Mouse (Mus musculus): Measurements from ENCODE around the gene Bcl7c.

Bcl7c gene

DNA sequence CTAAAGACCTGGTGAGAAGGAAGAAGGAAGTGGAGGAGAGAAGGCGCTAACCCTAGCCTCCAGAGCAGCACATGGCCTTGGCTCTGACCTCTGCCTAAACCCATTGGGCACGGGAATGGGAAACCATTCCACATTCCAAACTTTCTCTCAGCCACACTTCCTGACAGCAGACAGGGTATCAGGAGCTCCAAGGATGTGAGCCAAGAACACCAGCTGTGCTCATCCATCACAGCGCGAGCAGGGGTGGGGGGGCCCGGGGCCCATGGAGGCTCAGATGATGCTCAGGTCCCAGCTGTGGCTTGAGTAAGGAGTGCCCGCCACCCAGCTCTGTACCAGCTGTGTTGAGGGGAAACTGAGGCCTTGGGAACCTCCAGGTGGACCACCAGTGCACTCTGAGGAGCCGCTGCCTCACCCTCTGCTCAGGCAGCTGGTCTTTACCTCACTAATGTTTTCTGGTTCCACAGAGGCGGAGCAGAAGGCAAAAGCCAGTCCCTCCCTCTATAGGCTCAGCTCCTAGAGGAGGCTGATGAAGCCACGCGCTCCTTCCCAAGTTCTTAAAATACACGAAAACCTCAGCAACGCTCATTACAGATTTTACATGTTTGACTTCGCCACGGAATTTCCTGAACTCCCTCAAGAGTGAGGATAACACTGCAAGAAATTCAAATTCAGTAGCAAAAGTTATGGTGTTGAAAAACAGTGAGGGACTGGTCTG, 23.3 kb downstream of the Bcl7c start:
- DNase-seq (ENCODE audit: low read depth, low spot score): no peak

DNA sequence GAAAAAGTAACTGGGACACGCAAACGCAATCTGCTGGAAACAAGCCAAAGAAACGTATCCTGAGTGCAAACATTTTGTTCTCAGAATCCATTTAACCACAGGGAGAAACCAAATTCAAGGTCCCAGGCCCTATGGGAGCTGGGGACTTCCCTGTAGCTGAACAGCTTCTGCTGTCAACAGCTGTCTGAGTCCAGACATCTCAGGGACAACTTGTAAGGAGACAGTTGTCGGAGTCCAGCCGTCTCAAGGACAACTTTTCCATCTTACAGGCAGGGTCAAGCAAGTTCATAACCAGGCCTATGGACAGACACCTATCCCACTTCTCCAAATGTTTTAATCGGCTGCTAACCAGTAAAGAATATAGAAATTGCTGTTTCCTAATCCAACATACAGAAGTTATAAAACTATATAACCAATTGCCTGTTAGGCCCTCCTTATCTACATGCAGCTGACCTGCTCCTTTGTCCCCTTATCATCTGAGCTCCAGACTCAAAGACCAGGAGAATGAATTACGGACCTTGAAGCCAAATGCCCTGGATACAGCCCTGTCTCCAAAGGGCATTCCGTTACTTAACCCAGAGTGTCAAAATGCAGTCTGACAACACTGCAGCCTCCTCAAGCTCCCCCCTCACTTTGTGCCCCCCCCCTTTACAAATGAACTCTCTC, 26.7 kb downstream of the Bcl7c start:
- no peak for DNase-seq (ENCODE audit: low read depth, low spot score)

DNA sequence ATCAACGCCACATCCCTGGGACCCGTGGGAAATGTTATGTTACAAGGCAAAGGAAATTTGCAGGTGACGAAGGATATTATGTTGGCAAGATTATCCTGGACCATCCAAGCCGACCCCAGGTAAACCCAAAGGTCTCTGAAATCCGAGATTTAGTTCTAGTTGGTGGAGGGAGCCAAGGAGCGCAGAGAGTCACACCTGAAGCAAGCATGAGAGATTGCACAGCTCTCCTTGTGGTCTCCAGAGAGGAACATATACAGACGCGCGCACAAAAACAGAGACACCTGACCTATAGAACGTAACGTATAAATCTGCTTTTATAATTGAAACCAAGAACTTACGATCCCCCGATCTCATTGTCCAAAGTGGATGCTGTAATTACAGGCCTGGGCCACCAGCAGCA, 28.2 kb downstream of the Bcl7c start:
- no peak for DNase-seq (ENCODE audit: low read depth, low spot score)

DNA sequence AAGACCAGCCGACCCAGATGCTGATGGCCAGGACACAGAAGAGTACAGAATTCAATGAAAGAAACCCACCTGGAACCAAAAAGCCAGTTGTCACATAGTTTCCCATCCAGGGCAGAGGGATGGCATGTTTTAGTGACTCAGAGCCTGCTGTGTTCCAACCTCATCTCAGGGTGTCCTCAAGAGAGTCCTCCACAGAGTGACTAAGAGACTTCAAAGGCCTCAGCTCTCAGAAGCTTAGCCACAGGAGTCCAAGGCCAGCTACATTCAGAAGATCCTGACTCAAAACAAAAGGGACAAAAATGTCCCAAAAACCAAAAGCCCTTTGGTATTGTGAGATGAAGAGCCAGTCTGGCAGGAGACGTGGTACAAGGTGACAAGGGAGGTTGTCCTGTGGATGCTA, 29.9 kb downstream of the Bcl7c start:
- DNase-seq (ENCODE audit: low read depth, low spot score): no peak

DNA sequence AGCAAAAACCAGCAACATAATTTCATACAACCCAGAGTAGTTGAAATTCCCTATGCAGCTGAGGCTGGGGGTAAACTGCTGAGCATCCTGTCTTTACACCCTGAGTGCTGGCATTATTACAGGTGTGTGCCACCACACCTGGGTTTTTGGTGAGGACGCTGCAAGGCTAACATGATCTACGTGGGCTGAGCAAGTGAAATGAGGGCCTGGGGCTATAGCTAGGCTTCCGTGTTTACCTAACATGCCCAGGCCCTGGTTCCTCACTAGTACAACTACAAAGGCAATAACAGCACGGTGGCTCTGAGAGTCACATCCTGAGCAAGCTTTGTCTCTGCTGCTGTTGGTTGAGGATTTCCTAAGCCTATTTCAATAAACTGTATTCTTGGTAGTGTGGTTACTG, 31.1 kb downstream of the Bcl7c start:
- DNase-seq (ENCODE audit: low read depth, low spot score): no peak

DNA sequence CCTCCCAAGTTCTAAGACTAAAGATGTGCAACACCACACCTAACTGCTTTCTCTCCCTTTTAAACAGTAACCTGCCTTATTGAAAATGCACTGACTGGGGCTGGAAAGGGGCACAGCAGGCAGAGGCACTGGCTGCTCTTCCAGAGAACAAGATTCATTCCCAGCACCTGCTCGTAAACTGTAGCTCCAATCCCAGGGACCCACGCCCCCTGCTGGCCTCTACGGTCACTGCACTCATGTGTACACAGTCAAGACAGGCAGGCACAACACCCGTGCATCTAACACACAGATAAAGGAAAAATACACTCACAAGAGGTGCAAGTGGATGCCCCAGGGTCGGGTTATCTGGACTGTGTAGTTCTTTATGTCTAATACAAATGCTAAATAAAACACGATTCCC, 31.7 kb downstream of the Bcl7c start:
- DNase-seq (ENCODE audit: low read depth, low spot score): no peak

DNA sequence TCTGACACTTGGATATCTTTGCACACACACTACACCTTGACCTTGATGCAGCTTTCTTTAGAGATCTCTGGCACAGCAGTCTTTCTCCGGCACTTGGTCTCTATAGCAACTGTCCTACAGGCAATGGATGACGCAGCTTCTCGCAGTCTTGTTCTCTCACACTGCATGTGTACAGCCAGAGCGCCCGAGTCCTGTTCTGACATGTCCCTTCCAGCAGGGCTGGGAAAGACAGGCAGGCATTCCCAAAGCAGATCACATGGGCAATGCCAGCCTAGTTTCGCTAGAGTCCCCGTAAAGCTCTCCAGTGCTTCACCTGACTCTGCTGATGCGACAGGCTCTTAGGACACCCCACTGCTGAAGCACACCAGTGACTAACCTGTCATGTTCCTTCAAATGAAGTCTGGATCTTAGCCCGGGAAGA, 33.3 kb downstream of the Bcl7c start:
- no peak for DNase-seq (ENCODE audit: low read depth, low spot score)

DNA sequence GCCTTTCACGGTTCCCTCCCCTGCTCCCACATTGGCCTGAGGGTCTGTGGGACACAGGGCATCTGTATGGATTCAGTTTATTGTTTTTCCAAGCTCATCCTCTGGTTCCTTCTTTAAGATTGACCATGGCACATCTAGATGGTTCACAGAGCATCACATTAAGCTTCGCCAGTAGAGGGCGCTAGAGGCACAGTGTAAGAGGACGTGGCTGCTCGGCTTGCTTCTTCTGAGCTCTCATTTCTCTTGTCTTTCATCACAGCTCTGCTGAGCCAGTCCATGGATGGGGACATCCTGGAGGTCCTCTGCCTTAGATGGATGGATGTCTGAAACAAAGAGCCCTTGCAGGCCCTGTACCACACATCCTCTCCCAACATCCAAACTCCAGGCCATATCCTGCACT, 33.8 kb downstream of the Bcl7c start:
- DNase-seq (ENCODE audit: low read depth, low spot score): peak; percentile 85

DNA sequence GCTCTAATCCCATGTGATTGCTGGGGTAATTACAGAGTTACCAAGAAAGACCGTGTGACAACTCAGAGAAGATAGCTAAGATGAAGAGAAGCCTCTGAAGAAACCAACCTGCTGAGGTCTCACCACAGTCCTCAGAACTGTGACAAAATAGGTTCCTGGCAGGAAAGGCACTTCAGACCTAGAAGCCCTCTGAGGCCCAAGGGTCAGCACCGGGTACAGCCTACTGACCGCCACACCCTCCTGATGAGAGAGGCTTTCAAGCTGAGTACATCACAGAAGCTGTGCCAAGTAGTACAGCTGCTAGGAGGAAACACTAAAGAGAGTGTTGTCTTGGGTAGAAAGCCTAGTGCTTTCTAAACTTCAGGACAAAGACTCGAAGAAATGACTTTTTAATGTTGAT, 36.0 kb downstream of the Bcl7c start:
- no peak for DNase-seq (ENCODE audit: low read depth, low spot score)

DNA sequence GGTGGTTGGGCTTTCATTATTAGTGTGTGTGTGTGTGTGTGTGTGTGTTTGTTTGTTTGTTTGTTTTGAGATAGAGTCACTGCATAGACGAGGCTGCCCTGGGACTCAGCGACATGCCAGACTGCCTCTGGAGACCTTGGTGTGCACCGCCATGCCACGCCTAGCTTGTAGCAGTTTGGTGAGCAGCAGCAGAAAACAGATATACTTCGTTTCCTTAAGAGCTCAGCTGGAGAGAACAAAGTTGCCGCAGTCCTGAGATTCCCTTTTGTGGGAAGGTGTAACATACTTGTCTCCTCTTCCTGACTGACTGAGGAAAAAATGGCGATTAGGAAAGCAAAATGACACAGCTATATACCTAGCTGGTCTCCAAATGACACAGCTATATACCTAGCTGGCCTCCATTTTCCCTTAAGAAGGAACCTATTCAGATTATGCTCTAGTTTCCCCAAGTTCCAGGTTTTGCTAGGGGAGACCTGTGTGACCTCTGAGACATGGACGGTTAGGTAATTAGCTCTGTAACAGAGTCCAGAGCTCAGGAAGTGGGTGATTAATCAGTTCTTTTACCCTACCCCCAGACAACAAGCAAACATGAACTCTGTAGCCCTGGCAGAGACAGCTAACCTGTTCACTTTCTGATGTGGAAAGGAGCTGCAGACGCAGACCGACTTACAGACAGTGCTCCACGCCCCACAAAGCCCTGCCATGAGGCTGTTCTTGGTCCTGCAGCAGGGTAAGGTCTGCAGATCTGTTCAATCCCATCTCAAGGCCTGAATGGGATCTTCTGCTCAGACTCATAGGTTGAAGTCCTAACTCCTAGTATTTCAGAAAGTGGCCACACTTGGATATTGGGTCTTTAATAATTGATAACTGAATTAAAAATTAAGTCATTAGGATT, 36.6 kb downstream of the Bcl7c start:
- no peak for DNase-seq (ENCODE audit: low read depth, low spot score)

DNA sequence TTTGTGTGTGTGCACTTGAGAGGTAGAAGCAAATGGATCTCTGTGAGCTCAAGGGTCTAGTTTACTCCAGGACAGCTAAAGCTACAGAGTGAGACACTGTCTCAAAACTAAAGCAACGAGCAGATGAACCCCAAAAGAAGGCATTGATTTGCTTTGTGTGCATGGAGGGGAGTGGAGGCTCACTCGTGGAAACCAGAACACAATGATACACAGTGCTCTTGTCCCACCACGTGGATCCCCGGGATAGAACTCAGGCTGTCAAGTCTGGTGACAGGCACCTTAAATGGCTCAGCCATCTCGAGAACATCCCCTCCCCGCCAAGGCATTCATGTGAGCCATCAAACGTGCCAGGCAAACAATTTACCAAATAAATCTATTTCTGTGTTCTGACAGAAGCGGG, 41.6 kb downstream of the Bcl7c start:
- DNase-seq (ENCODE audit: low read depth, low spot score): no peak

DNA sequence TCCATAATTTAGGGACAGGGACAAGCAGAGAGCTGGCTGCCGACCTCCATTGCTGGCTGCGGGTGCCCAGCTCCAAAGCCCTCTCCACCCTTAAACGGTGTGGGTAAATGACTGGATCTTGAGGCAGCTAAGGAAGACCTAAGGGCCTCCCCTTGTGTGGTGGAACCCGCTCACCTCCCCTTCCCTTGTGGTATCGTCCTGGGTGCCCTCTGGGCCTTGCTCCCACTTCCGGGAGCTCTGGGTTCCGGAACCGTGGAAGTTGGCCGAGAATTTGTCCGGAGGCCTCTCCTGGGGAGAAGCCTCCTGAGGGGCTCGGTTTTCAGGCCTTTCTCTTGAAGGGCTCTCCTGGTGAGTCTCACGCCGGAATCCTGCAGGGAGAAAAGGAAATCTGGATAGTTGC, 42.1 kb downstream of the Bcl7c start:
- no peak for DNase-seq (ENCODE audit: low read depth, low spot score)

DNA sequence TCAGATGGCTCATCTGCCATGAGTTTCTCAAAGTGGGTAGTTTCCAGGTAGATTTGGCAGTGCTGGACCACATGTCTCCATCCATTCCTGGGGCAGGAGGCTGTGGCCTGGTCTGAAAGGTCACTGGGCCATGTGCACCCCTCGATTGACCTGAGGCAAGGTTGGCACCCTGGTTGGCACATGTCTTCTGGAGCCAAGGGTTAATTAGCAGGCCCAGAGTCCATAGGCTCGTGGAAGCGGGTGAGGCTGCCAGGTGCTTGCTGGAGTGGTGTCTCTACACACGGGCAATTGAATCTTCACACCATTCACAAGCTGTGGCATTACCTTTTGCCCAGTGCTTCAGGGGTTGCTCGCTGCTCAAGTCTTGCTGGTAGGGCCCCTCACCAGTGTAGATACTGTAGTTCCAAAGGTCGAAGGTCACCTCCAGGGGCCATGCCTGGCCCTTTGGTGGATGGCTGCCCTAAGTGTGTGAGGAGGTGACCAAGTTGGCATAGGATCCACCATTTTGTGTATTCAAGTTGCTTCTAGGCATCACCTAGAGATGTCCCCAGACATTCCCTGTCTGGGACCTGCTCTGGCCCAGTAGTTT, 42.6 kb downstream of the Bcl7c start:
- DNase-seq (ENCODE audit: low read depth, low spot score): no peak

DNA sequence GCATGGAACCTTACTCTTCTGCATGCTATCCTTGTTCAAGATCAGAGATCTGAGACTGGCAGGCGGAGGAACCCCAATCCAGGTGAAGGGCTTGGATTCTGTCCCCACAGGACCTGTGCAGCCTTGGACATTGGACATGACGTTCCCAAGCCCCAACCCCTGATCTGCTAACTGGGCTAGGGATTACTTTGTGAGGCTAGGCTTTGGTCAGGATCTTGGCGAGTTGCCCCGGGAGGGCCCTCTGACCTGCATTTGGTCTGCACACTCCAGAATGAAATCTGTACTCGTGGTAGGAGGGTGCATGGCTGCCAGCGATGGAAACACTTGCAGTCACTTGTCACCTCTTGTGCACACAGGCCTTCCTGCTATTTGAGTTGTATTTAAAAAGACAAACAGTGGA, 45.8 kb downstream of the Bcl7c start:
- no peak for DNase-seq (ENCODE audit: low read depth, low spot score)

DNA sequence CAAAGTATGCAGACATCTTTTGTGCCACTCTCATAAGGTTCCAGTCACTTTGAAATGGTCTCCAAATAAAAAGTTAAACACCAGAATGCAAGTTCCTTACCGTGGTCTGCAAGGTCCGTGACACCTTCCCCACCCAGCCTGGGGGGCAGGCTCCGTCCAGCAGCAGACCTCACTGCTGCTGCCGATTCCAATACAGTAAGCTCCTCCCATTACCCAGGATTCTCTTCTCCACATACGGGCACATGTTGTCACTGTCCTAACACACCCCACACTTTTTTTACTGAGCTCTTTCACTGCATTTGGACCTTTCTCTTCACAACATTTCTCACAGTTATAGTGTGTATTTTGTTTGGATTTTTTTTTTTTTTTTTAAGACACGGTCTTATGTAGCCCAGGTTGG, 46.9 kb downstream of the Bcl7c start:
- DNase-seq (ENCODE audit: low read depth, low spot score): no peak

DNA sequence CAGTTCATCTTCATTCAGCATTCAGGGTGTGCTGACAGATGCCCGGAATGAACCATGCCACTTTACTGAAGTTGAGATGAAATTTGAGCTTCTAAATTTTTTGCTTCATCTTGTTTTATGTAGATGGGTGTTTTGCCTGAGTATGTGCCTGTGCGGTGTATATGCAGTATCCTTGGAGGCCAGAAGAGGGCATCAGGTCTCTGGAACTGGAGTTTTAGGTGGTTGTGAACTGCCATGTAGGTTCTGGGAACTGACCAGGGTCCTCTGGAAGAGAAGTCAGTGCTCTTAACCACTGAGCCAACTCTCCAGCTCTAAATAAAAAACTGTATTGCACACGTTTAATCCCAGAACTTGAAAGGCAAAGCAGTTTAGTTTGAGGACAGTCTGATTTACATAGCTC, 47.9 kb downstream of the Bcl7c start:
- DNase-seq (ENCODE audit: low read depth, low spot score): no peak

DNA sequence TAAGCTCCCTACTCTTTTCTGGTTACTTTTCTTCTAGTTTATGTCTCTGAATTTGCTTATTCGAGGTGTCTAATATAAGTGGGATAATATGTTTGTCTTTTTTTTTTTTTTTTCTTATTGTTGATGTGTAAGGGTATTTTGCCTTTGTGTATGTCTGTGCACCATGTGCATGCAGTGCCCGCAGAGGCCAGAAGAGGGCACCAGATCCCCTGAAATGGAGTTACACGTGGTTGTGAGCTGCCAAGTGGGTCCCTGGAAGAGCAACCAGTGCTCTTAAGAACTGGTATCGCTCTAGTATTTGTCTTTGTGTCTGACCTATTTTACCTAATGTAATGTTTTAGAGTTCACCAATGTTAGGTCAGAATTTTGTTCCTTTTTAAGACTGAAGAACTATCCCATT, 51.8 kb downstream of the Bcl7c start:
- DNase-seq (ENCODE audit: low read depth, low spot score): no peak

DNA sequence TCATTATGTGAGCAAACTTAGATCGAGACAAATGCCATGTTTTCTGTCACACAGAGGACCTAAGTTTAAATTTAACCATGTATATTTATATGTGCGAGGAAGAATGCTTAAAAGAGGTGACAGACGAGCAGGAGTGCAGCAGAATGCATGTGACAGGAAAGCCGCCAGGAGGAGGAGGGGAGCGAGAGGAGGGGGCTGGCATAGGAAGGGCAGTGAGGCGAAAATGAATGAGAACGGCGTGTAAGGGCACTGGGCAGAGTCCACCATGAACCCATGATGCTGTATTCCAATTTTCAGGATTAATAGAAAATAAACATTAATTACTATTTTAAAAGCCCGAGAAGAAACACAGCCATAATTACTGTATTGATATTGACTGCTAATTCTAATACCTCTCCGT, 54.4 kb downstream of the Bcl7c start:
- DNase-seq (ENCODE audit: low read depth, low spot score): no peak

DNA sequence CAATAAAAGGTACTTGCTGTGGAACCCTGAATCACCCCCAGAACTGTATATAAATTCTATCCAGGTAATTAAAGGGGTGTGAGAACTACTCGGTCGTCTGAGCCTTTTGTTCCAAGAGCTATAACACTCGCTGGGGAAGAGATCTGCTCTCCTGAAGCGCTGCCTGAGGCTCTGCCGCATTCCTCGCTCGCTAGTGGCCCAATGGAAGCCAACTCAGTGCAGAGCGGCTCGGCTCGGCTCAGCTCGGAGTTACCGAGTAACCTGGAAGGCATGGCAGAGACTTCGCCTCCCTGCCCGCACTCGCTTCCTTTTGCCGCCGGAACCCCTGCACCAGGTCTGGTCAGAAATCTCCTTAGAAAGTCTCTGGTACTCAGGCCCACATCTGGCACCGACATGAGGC, 56.7 kb downstream of the Bcl7c start:
- DNase-seq (ENCODE audit: low read depth, low spot score): no peak

DNA sequence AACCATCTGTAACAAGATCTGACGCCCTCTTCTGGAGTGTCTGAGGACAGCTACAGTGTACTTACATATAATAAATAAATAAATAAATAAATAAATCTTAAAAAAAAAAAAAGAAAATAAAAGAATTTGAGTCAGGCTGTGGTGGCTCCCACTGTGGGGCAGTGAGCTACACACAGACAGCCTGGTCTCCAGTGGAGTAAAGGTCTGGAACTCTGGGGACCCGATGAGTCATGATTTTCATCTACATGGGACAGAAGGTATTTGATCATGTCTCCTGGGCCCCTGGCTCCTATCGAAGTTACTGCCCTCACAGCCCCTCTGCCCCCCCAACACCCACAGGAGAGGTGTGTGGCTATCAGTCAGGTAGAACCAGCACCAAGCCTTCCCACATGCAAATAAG, 57.1 kb downstream of the Bcl7c start:
- no peak for DNase-seq (ENCODE audit: low read depth, low spot score)

DNA sequence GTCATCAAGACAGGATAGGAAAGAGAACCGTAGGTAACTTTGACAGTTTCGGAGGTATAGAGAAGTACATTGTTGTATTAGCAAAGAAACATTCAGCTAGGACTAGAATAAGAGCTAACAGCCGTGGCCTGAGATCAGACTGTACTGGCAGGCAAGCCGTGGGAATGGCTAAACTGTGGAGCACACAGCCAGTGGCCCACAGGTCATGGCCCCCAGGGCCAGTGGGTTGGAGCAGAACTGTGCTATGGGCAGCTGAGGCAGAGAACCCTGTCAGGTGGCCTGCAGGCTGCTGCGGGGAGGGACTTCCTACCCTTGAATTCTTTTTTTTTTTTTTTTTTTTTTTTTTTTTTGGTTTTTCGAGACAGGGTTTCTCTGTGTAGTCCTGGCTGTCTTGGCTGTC, 59.5 kb downstream of the Bcl7c start:
- no peak for DNase-seq (ENCODE audit: low read depth, low spot score)

DNA sequence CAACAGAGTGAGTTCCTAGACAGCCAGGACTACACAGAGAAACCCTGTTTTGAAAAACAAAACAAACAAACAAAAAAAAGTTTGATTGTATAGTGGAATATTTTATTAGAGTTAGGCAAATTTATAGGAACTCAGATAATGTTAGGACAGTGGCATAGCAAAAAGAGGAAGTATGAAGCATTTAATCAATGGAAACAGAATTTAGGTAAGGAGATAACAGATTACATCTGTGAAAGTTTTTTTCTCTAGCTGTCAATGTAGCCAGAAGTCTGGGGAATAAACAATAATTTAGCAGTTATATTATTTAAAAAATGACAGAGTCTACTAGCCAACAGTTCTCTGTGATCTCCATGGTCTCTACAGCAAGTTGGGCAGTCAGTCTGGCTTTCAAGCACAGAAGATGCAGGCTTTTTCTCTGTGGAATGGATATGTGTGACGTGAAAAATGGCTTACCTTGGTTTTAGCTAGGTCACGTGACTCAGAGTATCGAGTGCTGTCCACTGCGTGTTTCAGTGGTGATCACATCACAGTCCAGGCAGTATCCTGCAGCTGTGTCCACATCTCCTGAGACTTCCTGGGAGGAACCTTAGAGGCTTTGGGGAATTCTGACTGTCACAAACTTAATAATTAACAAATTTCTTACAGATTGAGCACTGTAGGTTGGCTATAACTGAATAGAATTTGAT, 60.1 kb downstream of the Bcl7c start:
- DNase-seq (ENCODE audit: low read depth, low spot score): no peak
